Mouse (Mus musculus) neural tube, embryonic 14.5 days (tissue): ENCODE measurements at regions not wholly inside any gene's neighbourhood (a gene's known extent, or its start where the extent isn't known, plus 50 kb on each side); places are given as distances from the start of the nearest gene placed in this dataset.

Source experiments
- ATAC-seq: fragments of 200-750 bp; cut with Nextera tagmentation; 2 replicates; pipeline ENCODE4 v1.8.0; 2017; ENCODE audit warnings: low read depth, mild to moderate bottlenecking, moderate TSS enrichment, moderate library complexity
- H3K27ac ChIP-seq: fragments of 300-500 bp; sonication (generic); 2 replicates; pipeline ENCODE4 v1.5.1; 2014; ENCODE audit warnings: low read depth, mild to moderate bottlenecking, control low read depth, low read length, moderate library complexity, mixed read lengths
- H3K27me3 ChIP-seq: fragments of 300-500 bp; sonication (generic); 2 replicates; pipeline ENCODE4 v1.6.1; 2014; ENCODE audit warnings: low read length; ENCODE audit not compliant: control insufficient read depth, insufficient read depth
- H3K36me3 ChIP-seq: fragments of 300-500 bp; sonication (generic); 2 replicates; pipeline ENCODE4 v1.6.1; 2014; ENCODE audit warnings: low read length, mixed read lengths; ENCODE audit not compliant: control insufficient read depth, insufficient read depth
- H3K4me1 ChIP-seq: fragments of 300-500 bp; sonication (generic); 2 replicates; pipeline ENCODE4 v1.6.1; 2014; ENCODE audit warnings: low read length; ENCODE audit not compliant: control insufficient read depth, insufficient read depth
- H3K4me2 ChIP-seq: fragments of 300-500 bp; sonication (generic); 2 replicates; pipeline ENCODE4 v1.6.1; 2014; ENCODE audit warnings: mild to moderate bottlenecking, low read depth, low read length, control low read depth
- H3K4me3 ChIP-seq: fragments of 300-500 bp; sonication (generic); 2 replicates; pipeline ENCODE4 v1.5.1; 2014; ENCODE audit warnings: low read depth, low read length, control low read depth, mixed read lengths
- H3K9ac ChIP-seq: fragments of 300-500 bp; sonication (generic); replicated peaks from 2 replicates; pipeline ENCODE4 v1.6.1; 2014; ENCODE audit warnings: low read depth, mild to moderate bottlenecking, control low read depth, low read length, mixed read lengths
- H3K9me3 ChIP-seq: fragments of 300-500 bp; sonication (generic); 2 replicates; pipeline ENCODE4 v1.6.1; 2016; ENCODE audit warnings: low read length; ENCODE audit not compliant: control insufficient read depth
- WGBS: fragments of 180-500 bp; shearing (Covaris S2); extraction: QIAGEN DNeasy Blood & Tissue Kit; methylation state at CpG from one replicate; pipeline ENCODE4 v1.1.7; 2014; 5-methylcytosine and 5-hydroxymethylcytosine counted together

DNA sequence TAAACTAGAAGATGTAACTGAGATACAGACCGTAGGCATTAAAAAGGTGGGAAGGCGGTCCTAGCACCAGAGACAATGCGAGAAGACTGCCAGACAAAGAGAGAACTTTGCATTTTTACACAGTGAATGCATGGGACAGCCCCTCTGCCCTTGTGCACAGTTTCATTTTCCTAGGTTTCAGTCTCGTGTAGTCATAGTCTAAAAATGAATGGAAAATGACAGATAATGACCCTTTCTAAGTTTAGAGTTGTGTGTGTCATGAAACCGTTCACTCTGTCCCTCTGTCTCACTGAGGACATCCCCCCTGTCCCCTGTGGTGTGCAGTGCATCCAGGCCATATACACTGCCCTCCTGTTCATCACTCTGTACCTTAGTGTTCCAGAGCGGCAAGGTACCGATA, 64.6 kb upstream of the Rap1b start:
- Histone ChIP-seq H3K36me3 (no peaks in the 10 kb centered on the region), H3K4me1 (no peaks in the 10 kb centered on the region), H3K9ac (no peak overlapping the region), H3K4me2 (no peak overlapping the region), H3K27ac (no peak overlapping the region), H3K9me3 (no peaks in the 10 kb centered on the region), H3K27me3 (no peaks in the 10 kb centered on the region), H3K4me3 (no peak overlapping the region)
- WGBS, result 85% methylated on average over 7 of the region's 7 CpGs
- no peak for ATAC-seq

DNA sequence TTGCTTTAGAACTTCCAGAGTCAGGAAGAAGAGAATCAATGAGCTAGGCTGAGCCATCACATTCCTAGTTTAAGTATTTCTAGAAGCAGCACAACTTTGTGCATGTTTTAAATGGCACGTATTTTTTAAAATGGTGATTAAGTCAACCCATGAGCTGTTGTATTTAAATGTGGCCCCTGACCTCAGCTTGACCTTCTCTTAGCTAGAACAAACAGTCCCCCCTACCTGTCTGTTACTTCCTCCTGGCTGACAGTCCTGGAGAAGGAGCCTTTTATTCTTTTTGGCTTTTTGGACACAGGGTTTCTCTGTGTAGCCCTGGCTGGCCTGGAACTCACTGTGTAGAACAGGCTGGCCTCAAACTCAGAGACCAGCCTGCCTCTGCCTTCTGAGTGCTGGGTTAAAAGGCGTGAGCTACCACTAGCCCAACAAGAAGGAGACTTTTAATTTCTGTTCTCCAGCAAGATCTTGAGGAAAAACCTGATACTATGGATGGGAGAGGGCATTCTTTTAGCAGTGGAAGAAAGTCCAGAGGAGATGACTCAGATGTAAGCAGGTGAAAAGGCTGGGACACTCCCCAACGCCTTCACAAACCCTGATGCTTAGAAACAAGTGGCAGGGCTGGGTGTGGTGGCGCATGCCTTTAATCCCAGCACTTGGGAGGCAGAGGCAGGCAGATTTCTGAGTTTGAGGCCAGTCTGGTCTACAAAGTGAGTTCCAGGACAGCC, 69.3 kb upstream of the Rap1b start:
- H3K9ac ChIP-seq, result no peak overlapping the region
- H3K27me3 ChIP-seq, result no peaks in the 10 kb centered on the region
- 97% methylated on average over 4 of the region's 4 CpGs for WGBS
- H3K4me2 ChIP-seq, result no peak overlapping the region
- ATAC-seq, result no peak
- no peaks in the 10 kb centered on the region for H3K9me3 ChIP-seq
- no peak overlapping the region for H3K27ac ChIP-seq
- no peak overlapping the region for H3K4me3 ChIP-seq
- H3K4me1 ChIP-seq, result no peaks in the 10 kb centered on the region
- H3K36me3 ChIP-seq, result no peaks in the 10 kb centered on the region

DNA sequence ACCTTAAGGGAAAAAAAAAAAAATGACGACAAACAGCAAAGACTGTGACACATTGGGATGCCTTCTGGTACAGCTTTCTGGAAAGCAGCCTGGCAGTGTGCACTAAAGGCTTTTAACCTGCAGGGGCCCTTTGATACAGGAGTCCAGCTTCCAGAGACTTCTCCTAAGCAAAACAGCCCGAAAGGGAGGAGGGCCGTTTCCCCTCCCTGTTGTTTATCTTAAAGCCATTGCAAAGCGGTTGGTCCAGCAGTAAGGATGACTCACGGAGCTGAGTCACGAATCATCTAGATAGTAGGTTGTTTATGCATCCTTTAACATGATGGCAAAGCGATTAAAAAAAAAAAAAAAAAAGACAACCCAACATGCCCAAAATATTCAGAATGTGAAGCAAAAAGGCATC, 70.4 kb upstream of the Rap1b start:
- no peak overlapping the region for H3K27ac ChIP-seq
- H3K9ac ChIP-seq, result no peak overlapping the region
- no peak overlapping the region for H3K4me2 ChIP-seq
- no peak for ATAC-seq
- H3K36me3 ChIP-seq, result no peaks in the 10 kb centered on the region
- 67% methylated on average over 7 of the region's 7 CpGs for WGBS
- no peaks in the 10 kb centered on the region for H3K27me3 ChIP-seq
- H3K4me3 ChIP-seq, result no peak overlapping the region
- H3K4me1 ChIP-seq, result no peaks in the 10 kb centered on the region
- no peaks in the 10 kb centered on the region for H3K9me3 ChIP-seq

DNA sequence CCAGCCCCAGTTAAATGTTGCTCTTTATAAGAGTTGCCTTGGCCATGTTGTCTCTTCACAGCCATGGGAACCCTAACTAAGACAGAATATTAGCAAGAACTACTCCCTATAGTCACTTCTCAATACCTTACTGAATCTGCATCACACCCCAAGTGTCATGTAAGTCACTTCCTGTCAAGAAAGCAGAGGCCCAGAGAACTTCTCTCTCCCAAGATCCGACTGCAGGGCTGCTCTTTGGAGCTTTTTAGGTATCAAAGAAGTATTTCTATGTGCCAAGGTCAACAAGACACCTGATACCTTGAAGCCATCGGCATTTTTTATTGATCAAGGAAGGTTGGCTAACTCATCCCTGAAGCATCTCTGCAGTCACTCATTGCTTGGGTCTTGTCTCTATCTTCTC, 72.0 kb upstream of the Rap1b start:
- no peaks in the 10 kb centered on the region for H3K4me1 ChIP-seq
- H3K4me3 ChIP-seq, result no peak overlapping the region
- H3K4me2 ChIP-seq, result no peak overlapping the region
- H3K36me3 ChIP-seq, result no peaks in the 10 kb centered on the region
- WGBS, result 86% methylated on average over 2 of the region's 2 CpGs
- no peaks in the 10 kb centered on the region for H3K27me3 ChIP-seq
- H3K9me3 ChIP-seq, result no peaks in the 10 kb centered on the region
- H3K9ac ChIP-seq, result no peak overlapping the region
- ATAC-seq, result no peak
- H3K27ac ChIP-seq, result no peak overlapping the region

DNA sequence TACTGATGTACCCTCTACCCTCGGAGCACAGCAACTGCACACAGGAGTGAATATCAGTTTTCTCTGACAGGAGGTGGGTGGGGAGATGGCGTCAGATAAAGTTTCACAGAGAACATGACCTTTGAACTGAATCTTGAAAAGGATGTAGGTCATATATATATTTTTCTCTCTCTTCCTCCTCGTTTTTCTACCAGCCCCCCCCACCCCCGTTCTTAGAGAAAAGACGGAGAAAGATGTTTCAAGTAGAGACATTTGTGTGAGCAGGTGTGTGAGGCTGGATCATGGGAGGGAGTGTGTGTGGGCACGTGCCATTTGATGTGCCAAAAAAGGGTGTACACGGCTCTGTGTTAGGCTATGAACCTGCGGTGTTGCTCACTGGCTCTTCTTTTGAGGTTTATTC, 72.8 kb upstream of the Rap1b start:
- H3K27me3 ChIP-seq, result no peaks in the 10 kb centered on the region
- no peaks in the 10 kb centered on the region for H3K9me3 ChIP-seq
- no peaks in the 10 kb centered on the region for H3K36me3 ChIP-seq
- H3K4me3 ChIP-seq, result no peak overlapping the region
- H3K9ac ChIP-seq, result no peak overlapping the region
- no peak for ATAC-seq
- WGBS, result 82% methylated on average over 8 of the region's 8 CpGs
- H3K27ac ChIP-seq, result no peak overlapping the region
- no peak overlapping the region for H3K4me2 ChIP-seq
- H3K4me1 ChIP-seq, result no peaks in the 10 kb centered on the region

DNA sequence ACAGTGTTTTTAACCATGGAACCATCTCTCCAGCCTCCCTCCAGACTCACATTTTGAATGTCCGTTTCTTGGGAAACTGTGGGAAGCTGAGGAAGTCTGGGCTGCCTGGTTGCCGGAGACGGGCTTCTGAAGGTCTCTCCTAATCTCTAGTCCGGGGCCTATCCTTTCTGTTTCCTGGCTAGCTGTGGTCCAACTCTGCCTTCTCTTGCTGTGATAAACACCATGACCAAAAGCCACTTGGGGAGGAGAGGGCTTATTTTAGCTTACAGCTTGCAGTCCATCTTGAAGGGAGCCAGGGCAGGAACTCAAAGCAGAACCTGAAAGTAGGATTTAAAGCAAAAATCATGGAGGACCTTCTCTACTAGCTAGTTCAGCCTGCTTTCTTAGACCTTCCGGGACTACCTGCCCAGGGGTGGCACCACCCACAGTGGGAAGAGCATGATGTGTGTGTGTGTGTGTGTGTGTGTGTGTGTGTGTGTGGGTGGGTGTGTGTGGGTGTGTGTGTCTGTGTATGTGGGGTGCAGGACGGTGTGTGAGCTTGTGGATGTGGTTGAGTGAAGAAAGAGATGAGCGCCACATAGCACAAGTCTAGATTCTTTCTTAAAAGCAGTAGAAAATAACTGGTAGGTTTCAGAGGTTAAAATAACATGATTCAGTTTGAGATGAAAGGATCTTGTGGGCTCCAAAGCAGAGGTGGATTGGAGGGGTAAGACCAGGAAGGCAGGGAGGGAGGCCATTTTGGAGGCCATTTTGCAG, 73.5 kb upstream of the Rap1b start:
- Histone ChIP-seq H3K4me2 (no peak overlapping the region), H3K9ac (no peak overlapping the region), H3K27ac (no peak overlapping the region), H3K4me3 (no peak overlapping the region), H3K36me3 (no peaks in the 10 kb centered on the region), H3K27me3 (no peaks in the 10 kb centered on the region), H3K9me3 (no peaks in the 10 kb centered on the region), H3K4me1 (no peaks in the 10 kb centered on the region)
- 92% methylated on average over 7 of the region's 7 CpGs for WGBS
- no peak for ATAC-seq

DNA sequence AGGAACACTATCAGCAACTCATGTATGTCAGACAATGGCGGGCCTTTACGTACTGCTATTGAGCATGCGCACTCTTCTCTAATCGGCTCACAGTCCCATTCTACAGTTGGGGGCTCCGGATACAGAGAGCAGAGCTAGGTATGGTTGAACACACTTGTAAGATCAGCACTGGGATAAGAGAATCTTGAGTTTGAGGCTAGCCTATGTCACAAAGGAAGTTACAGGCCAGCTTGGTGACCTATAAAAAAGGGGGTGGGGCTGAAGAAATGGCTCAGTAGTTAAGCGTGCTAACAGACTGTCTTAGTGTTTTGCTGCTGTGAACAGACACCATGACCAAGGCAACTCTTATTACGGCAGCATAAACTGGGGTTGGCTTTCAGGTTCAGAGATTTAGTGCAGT, 79.4 kb upstream of the Rap1b start:
- Histone ChIP-seq H3K9ac (no peak overlapping the region), H3K4me3 (no peak overlapping the region), H3K9me3 (no peaks in the 10 kb centered on the region), H3K4me1 (no peaks in the 10 kb centered on the region), H3K36me3 (no peaks in the 10 kb centered on the region), H3K27ac (no peak overlapping the region), H3K4me2 (no peak overlapping the region), H3K27me3 (no peaks in the 10 kb centered on the region)
- ATAC-seq, result no peak
- WGBS, result 97% methylated on average over 7 of the region's 7 CpGs

DNA sequence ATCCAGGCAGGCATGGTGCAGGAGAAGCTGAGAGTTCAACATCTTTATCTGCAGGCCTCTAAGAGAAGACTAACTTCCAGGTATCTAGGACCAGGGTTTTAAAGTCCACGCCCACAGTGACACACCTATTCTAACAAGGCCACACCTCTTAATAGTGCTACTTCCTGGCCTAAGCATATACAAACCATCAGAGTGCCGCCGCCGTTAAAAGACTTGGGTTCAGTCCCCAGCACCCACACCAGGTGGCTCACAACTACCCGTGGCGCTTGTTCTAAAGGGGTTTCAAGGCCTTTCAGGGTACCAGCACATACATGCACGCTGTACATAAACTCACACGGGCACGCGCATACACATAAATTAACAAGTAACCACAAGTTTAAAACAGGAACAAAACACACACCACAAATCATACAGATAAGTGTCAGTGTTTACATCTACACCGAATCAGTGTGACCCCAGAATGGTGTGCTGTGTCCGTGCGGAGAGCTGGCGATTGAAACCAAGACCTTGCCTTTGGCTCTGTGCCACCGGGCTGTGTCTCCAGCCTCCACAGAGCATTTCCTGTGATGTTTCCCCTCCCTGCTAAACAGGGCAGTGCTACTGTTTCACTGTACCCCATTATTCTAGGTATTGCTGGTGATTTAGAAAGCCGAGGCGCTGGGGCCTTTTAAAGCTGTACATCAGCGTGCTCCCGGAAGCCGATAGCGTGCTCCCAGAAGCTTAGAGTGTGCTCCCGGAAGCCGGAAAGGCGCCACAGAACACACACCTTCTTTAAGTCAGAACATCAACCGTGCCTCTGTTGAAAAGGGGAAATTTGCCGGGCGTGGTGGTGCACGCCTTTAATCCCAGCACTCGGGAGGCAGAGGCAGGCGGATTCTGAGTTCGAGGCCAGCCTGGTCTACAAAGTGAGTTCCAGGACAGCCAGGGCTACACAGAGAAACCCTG, 80.0 kb upstream of the Rap1b start:
- no peaks in the 10 kb centered on the region for H3K27me3 ChIP-seq
- no peak for ATAC-seq
- whole genome bisulfite sequencing, result 94% methylated on average over 31 of the region's 31 CpGs
- H3K4me1 ChIP-seq, result no peaks in the 10 kb centered on the region
- no peak overlapping the region for H3K9ac ChIP-seq
- H3K4me3 ChIP-seq, result no peak overlapping the region
- no peak overlapping the region for H3K27ac ChIP-seq
- H3K4me2 ChIP-seq, result no peak overlapping the region
- H3K9me3 ChIP-seq, result no peaks in the 10 kb centered on the region
- no peaks in the 10 kb centered on the region for H3K36me3 ChIP-seq

DNA sequence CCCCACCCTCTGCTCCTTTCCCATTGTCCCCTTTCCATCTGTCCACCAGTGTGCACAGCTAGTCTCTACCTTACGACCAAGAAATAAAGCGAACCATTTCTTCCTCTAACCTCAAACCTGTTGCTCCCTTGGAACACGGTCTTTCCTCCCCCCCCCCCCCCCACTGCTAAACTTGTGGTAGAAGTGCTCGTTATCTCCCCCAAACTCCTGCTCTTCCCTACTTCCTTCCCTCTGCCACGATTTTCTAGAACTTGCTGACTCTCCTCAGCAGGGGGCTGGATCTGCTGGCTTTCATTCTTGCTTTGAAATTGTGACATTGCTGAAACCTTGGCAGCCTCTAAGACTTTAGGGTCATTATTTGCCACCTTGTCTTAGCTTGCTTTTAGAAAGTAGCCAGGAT, 83.2 kb upstream of the Rap1b start:
- WGBS, result 65% methylated on average over 5 of the region's 5 CpGs
- H3K27ac ChIP-seq, result no peak overlapping the region
- no peaks in the 10 kb centered on the region for H3K36me3 ChIP-seq
- no peaks in the 10 kb centered on the region for H3K27me3 ChIP-seq
- ATAC-seq, result no peak
- no peak overlapping the region for H3K9ac ChIP-seq
- no peaks in the 10 kb centered on the region for H3K9me3 ChIP-seq
- no peaks in the 10 kb centered on the region for H3K4me1 ChIP-seq
- H3K4me3 ChIP-seq, result no peak overlapping the region
- no peak overlapping the region for H3K4me2 ChIP-seq
